ENCODE assay signal across 14 mouse cellular contexts in genomic region chr10:120903843-120904468, GRCm38 (mm10). TPM values are rescaled to one million over a fixed set of nuclear protein-coding genes. Genes with fewer than 3 reads are reported as not detected.
DNase-seq lines count a peak whose midpoint lies in the region; ATAC-seq and TF ChIP-seq lines count a peak whose summit lies in the region.
"Had no signal": no experiment of that assay in that cellular context is flagged by ENCODE, and none has a peak within 500 bp of the region (broad histone marks: within the 10 kb centered on the region; RNA-seq: fewer than 3 reads in every experiment).

No protein-coding gene starts in this region.

- H3K4me3 ChIP-seq in liver, embryonic 11.5 days (ENCODE audit: low read depth, low read length): no peak overlapping the region
- no peak overlapping the region; the same call in 1 of the 2 replicates for H3K4me3 ChIP-seq in G1E (ENCODE audit: low read depth, low read length)
- H3K4me3 ChIP-seq: embryonic facial prominence, embryonic 10.5 days; hindbrain, embryonic 13.5 days; kidney, embryonic 15.5 days; midbrain, embryonic 12.5 days had no signal

- DNase-seq in liver (peak; percentile 61), G1E (ENCODE audit: low spot score) (no peak)
- no peak for DNase-seq in liver, embryonic 11.5 days (ENCODE audit: low spot score)
- no peak for DNase-seq in ovary, adult 18-20 months (ENCODE audit: low spot score)
- DNase-seq in left cerebral cortex, adult 18-20 months (ENCODE audit: low spot score in 2 of 2): no peak
- DNase-seq in frontal cortex, postnatal 25 days (ENCODE audit: low spot score in 2 of 2): no peak
- DNase-seq: cerebellum, adult 18-20 months; left cerebral cortex, postnatal 4 days; lung, embryonic 14.5 days had no signal

- no peaks in the 10 kb centered on the region for H3K36me3 ChIP-seq in liver, embryonic 11.5 days (ENCODE audit: control insufficient read depth, insufficient read depth, low read length)
- H3K36me3 ChIP-seq in G1E (replicated peaks): no peaks in the 10 kb centered on the region
- H3K36me3 ChIP-seq: embryonic facial prominence, embryonic 10.5 days; kidney, embryonic 15.5 days; midbrain, embryonic 12.5 days had no signal

- no peak overlapping the region for H3K27ac ChIP-seq in liver, embryonic 11.5 days (ENCODE audit: low read depth, low read length)
- H3K27ac ChIP-seq: embryonic facial prominence, embryonic 10.5 days; hindbrain, embryonic 13.5 days; kidney, embryonic 15.5 days; midbrain, embryonic 12.5 days had no signal

- no peak overlapping the region for H3K9ac ChIP-seq in liver, embryonic 11.5 days (ENCODE audit: low read depth, low read length)
- H3K9ac ChIP-seq: hindbrain, embryonic 13.5 days; kidney, embryonic 15.5 days; lung, embryonic 14.5 days; midbrain, embryonic 12.5 days had no signal

- H3K4me1 ChIP-seq in liver, embryonic 11.5 days (replicated peaks; ENCODE audit: control insufficient read depth, insufficient read depth, low read length): no peaks in the 10 kb centered on the region
- peaks cover 4% of the 10 kb centered on the region for H3K4me1 ChIP-seq in G1E (ENCODE audit: insufficient read depth, low read depth, low read length)

- WGBS in liver, embryonic 11.5 days: 58% methylated on average over 4 of the region's 4 CpGs

- no peak for TF ChIP-seq CTCF in G1E (IDR thresholded peaks at IDR 0.05; ENCODE audit: low read depth, low read length)

- H3K27me3 ChIP-seq in liver, embryonic 11.5 days (replicated peaks; ENCODE audit: control insufficient read depth, insufficient read depth, low read length): peaks cover 12% of the 10 kb centered on the region
- no peaks in the 10 kb centered on the region for H3K27me3 ChIP-seq in G1E (ENCODE audit: insufficient read depth, low read length)

- H3K9me3 ChIP-seq in liver, embryonic 11.5 days (ENCODE audit: control insufficient read depth, low read length): no peaks in the 10 kb centered on the region
- H3K9me3 ChIP-seq in G1E (replicated peaks): peaks cover 7% of the 10 kb centered on the region
- H3K9me3 ChIP-seq: embryonic facial prominence, embryonic 10.5 days; kidney, embryonic 15.5 days had no signal

- no peak; the same call in 1 of the 2 replicates for ATAC-seq in liver, embryonic 11.5 days (replicated peaks; ENCODE audit: low FRiP score)
- peak; percentile 22 for ATAC-seq in G1E (ENCODE audit: extremely low read depth, insufficient number of reproducible peaks, low FRiP score, poor library complexity, severe bottlenecking)
- ATAC-seq in hematopoietic stem cell, adult 5-6 weeks (replicated peaks in 1 of 2; ENCODE audit: insufficient read depth in 1 of 2, low FRiP score in 2 of 2, low TSS enrichment in 1 of 2, low read depth in 1 of 2, poor library complexity in 2 of 2, severe bottlenecking in 2 of 2): peak; percentile 37 to 42

- no peak overlapping the region for H3K4me2 ChIP-seq in liver, embryonic 11.5 days
- H3K4me2 ChIP-seq: hindbrain, embryonic 13.5 days; kidney, embryonic 15.5 days; lung, embryonic 14.5 days; midbrain, embryonic 12.5 days had no signal

RNA-seq across cellular contexts. Expression of gene Msrb3, which starts 5.1 kb away (rescaled TPM):
- polyA plus RNA-seq in liver, embryonic 11.5 days (2014; fragmentation: Nextera tagmentation; extraction: Ambion mirVana): 2.1 and 2.8 TPM in 2 replicates
- total RNA-seq in G1E (2014; fragmentation: Nextera tagmentation): not detected in 2 replicates
- total RNA-seq in G1E (2017): 0.05 and 0.06 TPM in 2 replicates
- polyA plus RNA-seq in G1E (2012): not detected in 2 replicates
- 12.6 and 15.0 TPM in 2 replicates for total RNA-seq in hematopoietic stem cell, adult 5-6 weeks (2017)
- total RNA-seq in left cerebral cortex, adult 18-20 months (2021): 1 to 10 TPM; 7.3 TPM

Comparison
In these comparisons a context has a peak if more than half of its experiments do, and no peak if none do; other contexts are left out.
1. RNA of gene Msrb3, which starts 5.1 kb away (total RNA-seq): 12.6 to 15.0 TPM in hematopoietic stem cell, adult 5-6 weeks and 7.3 TPM in left cerebral cortex, adult 18-20 months; 0.05 to 0.06 TPM in G1E; every median in the first group is over 4 times any median in the second.